ENCODE assay signal across 1 mouse cellular context in genomic region chr14:55747051-55747847, GRCm38 (mm10).
TF ChIP-seq lines count a peak whose summit lies in the region.

No protein-coding gene starts in this region.

TF ChIP-seq in MEL, 35 proteins besides CTCF, POLR2A, EP300 and RAD21:
- TF ChIP-seq TCF12 (IDR thresholded peaks at IDR 0.05; ENCODE audit: low read depth, low read length) (no peak), USF2 (IDR thresholded peaks at IDR 0.05; ENCODE audit: borderline replicate concordance in 1 of 2, insufficient read depth in 1 of 2, low read depth in 1 of 2, low read length in 2 of 2) (no peak), ZNF384 (IDR thresholded peaks at IDR 0.05; ENCODE audit: low read depth, low read length) (peak; percentile 47; the same call in 1 of the 2 replicates), ETS1 (IDR thresholded peaks at IDR 0.05; ENCODE audit: low read depth, low read length) (no peak)
